Mouse (Mus musculus): ENCODE data around the gene Ceacam15. TPM values are rescaled to one million over a fixed set of nuclear protein-coding genes. Genes with fewer than 3 reads are reported as not detected.
"Not testable (repeated sequence)": the region's sequence is repeated elsewhere in the genome, so short reads cannot be mapped to it uniquely, and the experiment has no call there.

Ceacam15 gene
- polyA plus RNA-seq, 1 experiment from 2014 or later: not detected

- DNase-seq (ENCODE audit: low spot score): no peak
- no peak overlapping the region for H3K27ac ChIP-seq (ENCODE audit: low read length)
- H3K4me2 ChIP-seq (replicated peaks; ENCODE audit: low read depth, low read length): no peak overlapping the region
- H3K9ac ChIP-seq (replicated peaks; ENCODE audit: low read depth): no peak overlapping the region
- H3K27me3 ChIP-seq (replicated peaks; ENCODE audit: insufficient read depth, low read length): no peaks in the 10 kb centered on the region
- WGBS: 25% methylated on average over 9 of the region's 9 CpGs
- no peaks in the 10 kb centered on the region for H3K9me3 ChIP-seq (ENCODE audit: low read length)
- no peak for ATAC-seq
- H3K4me1 ChIP-seq (ENCODE audit: insufficient read depth, low read depth, low read length): no peaks in the 10 kb centered on the region; the same call in 1 of the 2 replicates
- H3K4me3 ChIP-seq (ENCODE audit: low read depth, low read length): no peak overlapping the region
- H3K36me3 ChIP-seq (ENCODE audit: insufficient read depth, low read length): no peaks in the 10 kb centered on the region
- TF ChIP-seq EP300 (IDR thresholded peaks at IDR 0.05): no peak
- no peak for TF ChIP-seq CTCF (IDR thresholded peaks at IDR 0.05)
Observed at GRCm38 (mm10) chr7:16708244-16708643, 32.7 kb upstream of the Ceacam15 start.

- no peaks in the 10 kb centered on the region for H3K9me3 ChIP-seq (ENCODE audit: low read length)
- H3K27me3 ChIP-seq (replicated peaks; ENCODE audit: insufficient read depth, low read length): no peaks in the 10 kb centered on the region
- WGBS: 7% methylated on average over 9 of the region's 9 CpGs
- H3K4me1 ChIP-seq (ENCODE audit: insufficient read depth, low read depth, low read length): no peaks in the 10 kb centered on the region; the same call in 1 of the 2 replicates
- no peaks in the 10 kb centered on the region for H3K36me3 ChIP-seq (ENCODE audit: insufficient read depth, low read length)
- H3K4me2 ChIP-seq (replicated peaks; ENCODE audit: low read depth, low read length): no peak overlapping the region
- no peak overlapping the region for H3K27ac ChIP-seq (ENCODE audit: low read length)
- TF ChIP-seq CTCF (IDR thresholded peaks at IDR 0.05): no peak
- peak; percentile 31; the same call in 1 of the 2 replicates for TF ChIP-seq EP300 (IDR thresholded peaks at IDR 0.05)
- peak; percentile 72 for DNase-seq (ENCODE audit: low spot score)
- no peak overlapping the region for H3K9ac ChIP-seq (replicated peaks; ENCODE audit: low read depth)
- ATAC-seq: peak; percentile 81
- no peak overlapping the region for H3K4me3 ChIP-seq (ENCODE audit: low read depth, low read length)
Observed at GRCm38 (mm10) chr7:16706385-16706784, 30.9 kb upstream of the Ceacam15 start.

- 45% methylated on average over 5 of the region's 5 CpGs for WGBS
- no peak overlapping the region for H3K27ac ChIP-seq (ENCODE audit: low read length)
- TF ChIP-seq EP300 (IDR thresholded peaks at IDR 0.05): no peak
- TF ChIP-seq CTCF (IDR thresholded peaks at IDR 0.05): no peak
Observed at GRCm38 (mm10) chr7:16700583-16700982, 25.1 kb upstream of the Ceacam15 start.

GRCm38 (mm10) chr7:16699042-16699441, 23.5 kb upstream of the Ceacam15 start:
- WGBS: 19% methylated on average over 2 of the region's 2 CpGs
- no peaks in the 10 kb centered on the region for H3K9me3 ChIP-seq (ENCODE audit: low read length)
- H3K4me3 ChIP-seq (ENCODE audit: low read depth, low read length): no peak overlapping the region
- ATAC-seq: peak; percentile 48; the same call in 1 of the 2 replicates
- H3K9ac ChIP-seq (replicated peaks; ENCODE audit: low read depth): no peak overlapping the region
- no peak overlapping the region for H3K27ac ChIP-seq (ENCODE audit: low read length)
- H3K27me3 ChIP-seq (replicated peaks; ENCODE audit: insufficient read depth, low read length): no peaks in the 10 kb centered on the region
- peak; percentile 57 for DNase-seq (ENCODE audit: low spot score)
- TF ChIP-seq EP300 (IDR thresholded peaks at IDR 0.05) (no peak), CTCF (IDR thresholded peaks at IDR 0.05) (peak; percentile 77)
- no peaks in the 10 kb centered on the region for H3K36me3 ChIP-seq (ENCODE audit: insufficient read depth, low read length)
- H3K4me2 ChIP-seq (replicated peaks; ENCODE audit: low read depth, low read length): no peak overlapping the region
- no peaks in the 10 kb centered on the region for H3K4me1 ChIP-seq (ENCODE audit: insufficient read depth, low read depth, low read length)

More at GRCm38 (mm10) chr7:16700583-16700982, 25.1 kb upstream of the Ceacam15 start:
- Histone ChIP-seq H3K4me3 (ENCODE audit: low read depth, low read length) (no peak overlapping the region), H3K9ac (replicated peaks; ENCODE audit: low read depth) (no peak overlapping the region), H3K36me3 (ENCODE audit: insufficient read depth, low read length) (no peaks in the 10 kb centered on the region), H3K27me3 (replicated peaks; ENCODE audit: insufficient read depth, low read length) (no peaks in the 10 kb centered on the region), H3K9me3 (ENCODE audit: low read length) (no peaks in the 10 kb centered on the region), H3K4me1 (ENCODE audit: insufficient read depth, low read depth, low read length) (no peaks in the 10 kb centered on the region), H3K4me2 (replicated peaks; ENCODE audit: low read depth, low read length) (no peak overlapping the region)
- DNase-seq (ENCODE audit: low spot score): peak; percentile 56
- peak; percentile 67 for ATAC-seq

- no peaks in the 10 kb centered on the region for H3K36me3 ChIP-seq (ENCODE audit: insufficient read depth, low read length)
- H3K9ac ChIP-seq (replicated peaks; ENCODE audit: low read depth): no peak overlapping the region
- H3K27ac ChIP-seq (ENCODE audit: low read length): no peak overlapping the region
- H3K27me3 ChIP-seq (replicated peaks; ENCODE audit: insufficient read depth, low read length): no peaks in the 10 kb centered on the region
- H3K9me3 ChIP-seq (ENCODE audit: low read length): no peaks in the 10 kb centered on the region
- H3K4me2 ChIP-seq (replicated peaks; ENCODE audit: low read depth, low read length): no peak overlapping the region
- DNase-seq (ENCODE audit: low spot score) (no peak), ATAC-seq (no peak)
- 39% methylated on average over 3 of the region's 3 CpGs for WGBS
- H3K4me1 ChIP-seq (ENCODE audit: insufficient read depth, low read depth, low read length): no peaks in the 10 kb centered on the region
- TF ChIP-seq EP300 (IDR thresholded peaks at IDR 0.05): no peak
- peak; percentile 54 for TF ChIP-seq CTCF (IDR thresholded peaks at IDR 0.05)
- no peak overlapping the region for H3K4me3 ChIP-seq (ENCODE audit: low read depth, low read length)
Observed at GRCm38 (mm10) chr7:16695025-16695424, 19.5 kb upstream of the Ceacam15 start.

DNA sequence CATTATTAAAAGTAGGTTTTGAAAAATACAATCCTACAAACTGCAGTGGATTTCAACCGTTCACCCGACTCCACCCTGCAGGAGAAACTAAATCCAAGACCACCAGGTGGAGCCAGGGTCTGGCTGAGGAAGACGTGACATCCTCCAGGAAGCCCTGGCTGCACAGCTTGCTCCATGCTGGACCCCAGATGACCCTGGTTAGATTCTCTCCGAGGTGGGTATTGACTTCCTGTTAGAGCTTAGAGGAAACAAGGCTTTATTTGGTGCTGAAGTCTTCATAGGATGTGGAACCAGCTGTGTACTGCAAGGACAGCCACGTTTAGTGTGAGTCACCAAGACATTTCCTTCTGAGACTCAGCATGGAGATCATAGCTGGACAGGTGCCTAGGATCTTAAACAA, 13.7 kb upstream of the Ceacam15 start:
- WGBS: 56% methylated on average over 5 of the region's 5 CpGs
- DNase-seq (ENCODE audit: low spot score): peak; percentile 22
- no peak overlapping the region for H3K4me2 ChIP-seq (replicated peaks; ENCODE audit: low read depth, low read length)

DNA sequence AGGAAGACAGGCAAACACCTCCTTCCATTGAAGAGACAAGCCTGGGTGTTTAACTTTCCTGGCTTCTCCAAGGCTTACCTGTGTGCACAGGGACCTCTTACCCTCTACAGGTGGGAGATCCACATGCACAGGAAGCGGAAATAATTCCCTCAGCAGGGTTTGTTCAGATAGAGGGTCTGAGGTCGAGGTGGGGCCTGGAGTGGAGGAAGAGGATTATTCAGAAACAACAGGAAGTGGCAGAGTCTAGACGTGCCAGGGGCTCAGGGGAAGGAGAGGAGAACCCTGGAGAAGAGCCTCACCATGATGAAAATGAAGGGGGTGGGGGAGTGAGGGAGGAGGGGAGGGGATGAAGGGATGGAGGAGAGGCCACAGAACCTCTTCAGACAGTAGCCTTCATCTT, 4.7 kb upstream of the Ceacam15 start:
- H3K9ac ChIP-seq (replicated peaks; ENCODE audit: low read depth); H3K36me3 ChIP-seq (ENCODE audit: insufficient read depth, low read length); H3K4me1 ChIP-seq (ENCODE audit: insufficient read depth, low read depth, low read length); DNase-seq (ENCODE audit: low spot score); H3K27me3 ChIP-seq (replicated peaks; ENCODE audit: insufficient read depth, low read length); ATAC-seq; H3K4me2 ChIP-seq (replicated peaks; ENCODE audit: low read depth, low read length); H3K4me3 ChIP-seq (ENCODE audit: low read depth, low read length); H3K27ac ChIP-seq (ENCODE audit: low read length); H3K9me3 ChIP-seq (ENCODE audit: low read length): not testable (repeated sequence)
- 30% methylated on average over 3 of the region's 3 CpGs for WGBS

More for the DNA sequence above, 13.7 kb upstream of the Ceacam15 start:
- H3K27me3 ChIP-seq (replicated peaks; ENCODE audit: insufficient read depth, low read length): no peaks in the 10 kb centered on the region
- H3K36me3 ChIP-seq (ENCODE audit: insufficient read depth, low read length): no peaks in the 10 kb centered on the region
- H3K4me1 ChIP-seq (ENCODE audit: insufficient read depth, low read depth, low read length): no peaks in the 10 kb centered on the region
- H3K9ac ChIP-seq (replicated peaks; ENCODE audit: low read depth): no peak overlapping the region
- no peak overlapping the region for H3K4me3 ChIP-seq (ENCODE audit: low read depth, low read length)
- H3K27ac ChIP-seq (ENCODE audit: low read length): no peak overlapping the region
- H3K9me3 ChIP-seq (ENCODE audit: low read length): no peaks in the 10 kb centered on the region
- TF ChIP-seq CTCF (IDR thresholded peaks at IDR 0.05): peak; percentile 20; the same call in 1 of the 2 replicates
- no peak for TF ChIP-seq EP300 (IDR thresholded peaks at IDR 0.05)
- peak; percentile 41; the same call in 1 of the 2 replicates for ATAC-seq

DNA sequence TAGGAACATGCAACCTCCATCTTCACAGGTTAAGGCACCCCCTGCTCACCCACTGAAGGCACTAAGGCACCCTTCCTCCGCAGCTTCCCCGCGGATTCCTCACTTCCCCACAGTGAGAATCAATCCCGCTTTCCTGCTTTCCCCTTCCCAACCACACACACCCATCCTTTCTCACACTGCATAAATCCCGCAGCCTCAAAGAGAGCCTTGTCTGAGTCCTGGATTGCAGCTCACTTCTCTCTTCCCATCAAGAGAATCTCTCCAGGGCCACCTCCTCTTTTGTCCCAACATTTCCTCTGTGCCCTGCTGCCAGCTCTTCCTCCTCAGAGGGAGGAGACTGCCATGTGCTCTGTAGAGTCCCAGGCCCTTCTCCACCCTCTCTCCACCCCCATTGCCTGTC, 806 bp downstream of the Ceacam15 start:
- DNase-seq (ENCODE audit: low spot score); H3K9ac ChIP-seq (replicated peaks; ENCODE audit: low read depth); H3K4me2 ChIP-seq (replicated peaks; ENCODE audit: low read depth, low read length); ATAC-seq; H3K9me3 ChIP-seq (ENCODE audit: low read length); H3K4me3 ChIP-seq (ENCODE audit: low read depth, low read length); H3K27me3 ChIP-seq (replicated peaks; ENCODE audit: insufficient read depth, low read length); H3K27ac ChIP-seq (ENCODE audit: low read length); H3K4me1 ChIP-seq (ENCODE audit: insufficient read depth, low read depth, low read length); H3K36me3 ChIP-seq (ENCODE audit: insufficient read depth, low read length): not testable (repeated sequence)
- WGBS: 50% methylated on average over 2 of the region's 5 CpGs

Measured in lung, postnatal 0 days (tissue).